Mouse (Mus musculus) natural killer cell, adult 2 months (primary cell): ENCODE data around the gene Vsig4.
"Not testable (repeated sequence)": the region's sequence is repeated elsewhere in the genome, so short reads cannot be mapped to it uniquely, and the experiment has no call there.

Experiments
- DNase-seq, 2 experiments: peaks; one replicate each; pipeline ENCODE4 v3.0.0; 2022; ENCODE audit warnings: low spot score in 2 of 2

Gene Vsig4

DNA sequence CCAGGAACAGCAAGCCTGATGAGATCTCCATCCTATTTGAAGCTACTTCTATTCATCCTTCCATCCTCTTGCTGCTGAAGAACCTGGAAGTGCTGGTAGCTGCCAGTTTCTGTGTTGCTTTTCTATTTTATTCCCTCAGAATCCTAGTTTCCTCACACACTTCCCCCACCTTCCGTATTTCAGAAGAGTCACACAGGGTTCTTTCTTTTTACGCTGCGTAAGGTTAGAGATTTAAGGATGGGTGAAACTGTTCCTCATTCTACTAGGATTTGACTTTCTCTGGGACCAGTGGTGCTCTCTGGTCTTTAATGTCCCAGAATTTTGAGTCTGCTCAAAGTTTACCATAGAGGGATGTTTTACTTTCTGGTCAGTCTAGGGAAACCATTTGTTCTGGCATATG is at the start of gene Vsig4:
Vsig4 (minus strand) TSS at position 101 of the 400 bp plus-strand sequence.
- DNase-seq = no peak

DNA sequence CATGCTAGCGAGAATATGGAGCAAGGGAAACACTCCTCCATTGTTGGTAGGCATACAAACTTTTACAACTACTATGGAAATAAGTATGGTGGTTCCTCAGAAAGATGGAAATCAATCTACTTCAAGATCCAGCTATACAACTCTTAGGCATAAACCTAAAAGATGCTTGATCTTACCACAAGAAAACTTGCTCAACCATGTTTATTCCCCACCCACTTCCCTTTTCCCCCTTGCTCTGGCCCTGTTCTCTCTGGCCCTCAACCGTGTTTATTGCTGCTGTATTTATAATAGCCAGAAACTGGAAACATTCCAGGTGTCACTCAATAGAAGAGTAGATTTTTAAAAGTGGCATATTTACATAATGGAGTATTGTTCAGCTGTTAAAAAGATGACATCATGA is 45.9 kb upstream of the Vsig4 start:
- no peak for DNase-seq

DNA sequence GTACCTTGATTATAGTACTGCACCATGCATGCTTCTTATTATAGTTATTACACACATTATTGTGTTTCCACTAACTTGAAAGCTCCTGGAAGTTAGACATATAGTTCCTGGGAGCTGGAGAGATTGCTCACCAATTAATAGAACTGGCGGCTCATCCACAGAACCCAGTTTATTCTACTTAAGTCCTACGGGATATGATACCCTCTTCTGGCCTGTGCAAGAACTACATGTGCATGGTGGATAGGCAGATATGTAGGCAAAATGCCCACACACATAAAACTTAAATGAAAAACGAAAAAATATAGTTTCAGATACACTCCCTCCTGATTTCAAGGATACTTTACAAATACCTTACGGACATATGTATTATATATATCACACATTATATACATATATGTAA is 36.5 kb upstream of the Vsig4 start:
- no peak for DNase-seq

DNA sequence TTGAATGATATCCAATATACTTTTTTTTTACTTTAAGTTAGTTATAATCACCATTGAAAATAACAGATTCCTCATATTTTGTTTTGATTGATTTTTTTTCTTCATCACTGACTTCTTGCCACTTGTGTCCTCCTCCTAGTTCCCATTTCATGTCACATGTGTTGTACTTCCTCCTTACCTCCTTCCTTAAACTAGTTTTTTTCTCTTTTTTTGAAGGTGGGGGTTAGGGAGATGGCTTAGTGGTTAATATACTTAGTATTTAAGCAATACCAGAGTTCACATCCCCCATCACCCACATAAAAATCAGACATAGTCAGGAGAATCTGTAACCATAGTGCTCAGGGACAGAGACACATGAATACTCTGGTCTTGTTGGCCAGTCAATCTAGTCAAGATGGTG is 36.7 kb downstream of the Vsig4 start:
- no peak for DNase-seq

DNA sequence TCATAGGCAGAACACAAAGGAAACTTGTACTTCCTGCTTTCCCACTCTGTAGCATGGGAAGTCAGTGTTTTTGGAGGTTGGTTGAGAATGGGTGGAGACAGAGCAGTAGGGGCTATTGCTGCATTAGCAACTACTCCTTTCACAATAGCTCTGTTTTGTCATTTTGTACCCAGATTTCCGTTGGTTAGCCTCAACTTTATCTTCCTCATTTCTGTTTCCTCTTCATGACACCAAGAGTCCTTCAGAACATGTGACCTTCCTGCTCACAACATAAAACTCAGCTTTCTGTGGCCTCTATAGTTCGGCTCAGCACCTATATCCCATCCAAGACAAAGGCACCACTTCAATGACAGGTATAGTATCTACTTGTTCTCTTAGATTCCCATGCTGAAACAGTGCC is 53.6 kb downstream of the Vsig4 start:
- DNase-seq = peak; percentile 5 to 7

DNA sequence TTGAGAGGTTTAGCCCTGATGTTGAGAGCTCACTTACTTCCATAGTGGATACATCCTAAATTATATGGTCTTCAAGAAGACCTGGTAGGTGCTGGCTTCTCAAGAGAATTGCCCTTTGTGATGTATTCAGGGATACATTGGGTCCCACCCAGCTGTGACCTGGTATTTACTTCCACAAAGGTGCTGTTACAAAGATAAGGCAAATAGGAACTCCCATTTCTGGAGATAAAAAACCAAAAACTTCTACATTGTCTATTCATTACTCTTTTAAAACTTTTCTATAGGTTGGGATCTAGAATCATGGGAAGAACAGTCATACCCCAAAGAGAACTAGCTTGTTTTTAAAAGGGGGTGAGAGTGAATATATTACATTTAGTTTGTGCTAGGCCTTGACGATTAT is 54.2 kb downstream of the Vsig4 start:
- no peak for DNase-seq

DNA sequence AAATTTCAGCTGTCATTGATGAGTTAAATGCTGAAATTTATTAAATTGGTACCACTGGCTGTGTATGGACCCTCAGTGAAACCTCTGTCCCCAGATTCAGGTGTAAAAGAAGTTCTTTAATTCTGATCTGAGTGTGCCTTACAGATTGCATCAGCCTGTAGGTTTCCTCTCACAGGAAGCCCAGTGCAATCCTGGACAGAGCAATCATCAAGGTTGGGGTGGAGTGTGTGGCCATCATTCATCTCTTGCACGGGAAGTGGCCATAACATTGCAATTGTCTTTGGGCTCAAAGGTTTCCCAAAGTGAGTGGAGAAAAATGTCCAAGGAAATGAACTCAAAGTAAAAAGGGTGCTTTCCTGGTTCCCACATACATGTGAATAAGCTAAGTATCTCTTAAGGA is 57.5 kb downstream of the Vsig4 start:
- DNase-seq = no peak

DNA sequence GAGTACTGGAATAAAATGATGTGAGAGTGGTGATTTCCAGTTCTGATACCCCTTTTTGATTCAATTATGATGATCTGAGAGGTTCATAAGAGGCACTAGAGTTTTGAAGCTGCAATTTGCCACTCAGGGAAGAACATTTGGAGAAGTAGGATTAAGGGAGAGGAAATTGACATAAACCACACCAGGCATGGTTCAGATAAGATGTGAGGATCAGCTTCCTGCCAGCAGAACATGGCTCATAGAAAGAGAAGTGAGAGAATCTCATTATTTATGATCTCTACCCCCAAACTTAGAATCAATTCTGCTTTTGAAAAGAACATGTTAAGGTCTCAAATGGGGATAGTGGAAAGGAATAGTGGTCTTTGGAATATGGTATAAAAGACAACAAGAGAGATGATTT is 66.2 kb downstream of the Vsig4 start:
- no peak for DNase-seq

DNA sequence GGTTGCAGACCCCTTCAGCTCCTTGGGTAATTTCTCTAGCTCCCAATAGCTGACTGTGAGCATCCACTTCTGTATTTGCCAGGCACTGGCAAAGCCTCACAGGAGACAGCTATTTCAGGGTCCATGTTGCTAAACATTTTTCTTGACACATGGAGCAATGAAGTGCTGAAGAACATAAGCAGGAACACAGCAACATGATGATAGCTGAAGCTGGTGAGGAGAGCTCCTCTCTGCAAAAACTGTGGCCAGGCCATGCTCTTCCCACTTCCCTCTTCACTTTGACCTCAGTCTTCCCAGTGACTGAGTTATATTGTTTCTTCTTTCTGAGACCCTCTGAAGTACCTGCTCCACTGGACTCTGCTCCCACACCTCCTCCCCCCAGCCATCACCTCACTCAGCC is 67.8 kb downstream of the Vsig4 start:
- no peak for DNase-seq

DNA sequence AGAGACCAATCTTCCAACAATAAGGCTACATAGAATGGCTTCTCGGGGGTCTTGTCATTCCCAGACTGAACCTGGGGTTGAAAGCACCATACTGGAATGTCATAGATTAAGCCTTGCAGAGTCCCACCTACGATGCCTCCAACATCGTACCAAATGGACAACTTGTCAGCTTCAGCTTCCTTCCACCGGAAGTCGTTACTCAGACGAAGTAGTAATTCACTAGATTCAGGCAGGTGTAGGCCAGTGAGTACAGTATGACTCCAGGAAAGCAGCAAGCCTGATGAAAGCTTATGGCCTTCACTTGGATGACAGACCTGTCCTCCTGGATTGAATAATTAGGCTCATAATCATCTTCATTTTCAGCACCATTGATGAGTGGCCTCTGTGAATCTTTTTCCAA is 69.0 kb downstream of the Vsig4 start:
- no peak for DNase-seq

DNA sequence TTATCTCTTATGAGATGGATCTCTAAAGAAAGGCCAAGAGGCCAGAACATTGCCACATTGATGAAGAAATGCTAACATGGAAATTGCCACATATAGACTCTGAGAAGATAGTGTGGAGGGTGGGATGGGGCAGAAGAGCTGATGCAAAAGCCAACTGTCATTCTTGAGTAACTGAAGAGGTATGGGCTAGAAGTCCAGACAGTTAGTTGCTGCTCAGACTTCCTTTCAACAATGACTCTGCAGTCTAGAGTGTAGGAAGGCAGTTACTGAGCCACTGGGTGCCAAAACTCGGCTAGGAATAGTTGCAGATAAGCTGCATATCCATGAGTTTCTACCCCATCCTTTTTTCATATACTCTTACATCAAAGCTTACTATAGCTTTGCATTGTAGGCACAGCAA is 75.2 kb downstream of the Vsig4 start:
- no peak for DNase-seq

DNA sequence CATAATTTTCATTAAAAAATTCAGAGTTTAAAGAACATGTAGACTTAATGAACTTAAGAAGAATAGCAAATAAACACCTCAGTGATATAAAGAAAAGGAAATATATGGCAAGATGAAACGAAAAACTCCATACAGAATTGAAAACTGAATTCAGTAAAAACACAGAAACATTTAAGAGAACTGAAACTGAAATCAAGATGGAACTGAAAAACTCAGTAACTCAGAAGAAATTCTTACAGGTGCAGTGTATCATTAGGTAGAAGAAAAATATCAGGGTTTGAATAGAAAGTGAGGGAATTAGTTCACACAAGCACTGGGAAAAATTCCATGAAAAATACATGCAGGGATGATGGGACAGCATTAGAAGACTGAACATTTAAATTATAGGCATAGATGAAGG is 86.4 kb downstream of the Vsig4 start:
- DNase-seq = no peak

DNA sequence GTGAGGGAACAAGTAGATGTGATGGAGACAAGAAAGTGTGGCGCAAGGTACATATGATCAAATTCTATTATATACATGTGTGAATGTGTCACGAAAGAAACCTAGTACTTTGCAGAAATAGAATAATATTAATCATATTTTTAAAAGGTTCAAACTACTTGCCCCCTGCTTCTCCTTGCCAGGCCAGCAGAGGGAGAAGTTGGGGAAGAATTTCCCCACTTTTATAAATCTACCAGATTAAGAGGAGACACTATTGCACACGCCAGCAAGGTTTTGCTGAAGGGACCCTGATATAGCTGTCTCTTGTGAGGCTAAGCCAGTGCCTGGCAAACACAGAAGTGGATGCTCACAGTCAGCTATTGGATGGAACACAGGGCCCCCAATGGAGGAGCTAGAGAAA is 88.1 kb downstream of the Vsig4 start:
- DNase-seq = not testable (repeated sequence)
